Mouse (Mus musculus) megakaryocyte, adult 5-6 weeks (primary cell): ENCODE results near the gene Itgal. TPM values are rescaled to one million over a fixed set of nuclear protein-coding genes. Genes with fewer than 3 reads are reported as not detected.
A peak's percentile ranks its signal among the peaks of the same experiment; 100 is the strongest.
"Not testable (repeated sequence)": the region's sequence is repeated elsewhere in the genome, so short reads cannot be mapped to it uniquely, and the experiment has no call there.

Source experiments
- ATAC-seq: 2 replicates; pipeline ENCODE4 v1.8.0; 2016; ENCODE audit warnings: mild to moderate bottlenecking, inconsistent platforms; ENCODE audit not compliant: poor library complexity, severe bottlenecking
- total RNA-seq, 2 experiments: library from RNA; stranded (forward) in 1 of 2; stranded (reverse) in 1 of 2; fragments of 153-499, 151-499 nt in 1 of 2; fragments of 221-1000, 200-1000 nt in 1 of 2; gene quantifications; 2 replicates each; pipeline versions ENCODE4 v1.2.3 to v1.2.4; 2015 to 2017

Itgal gene
- total RNA-seq, 2 experiments from 2014 or later = 59.4 to 117 TPM

DNA sequence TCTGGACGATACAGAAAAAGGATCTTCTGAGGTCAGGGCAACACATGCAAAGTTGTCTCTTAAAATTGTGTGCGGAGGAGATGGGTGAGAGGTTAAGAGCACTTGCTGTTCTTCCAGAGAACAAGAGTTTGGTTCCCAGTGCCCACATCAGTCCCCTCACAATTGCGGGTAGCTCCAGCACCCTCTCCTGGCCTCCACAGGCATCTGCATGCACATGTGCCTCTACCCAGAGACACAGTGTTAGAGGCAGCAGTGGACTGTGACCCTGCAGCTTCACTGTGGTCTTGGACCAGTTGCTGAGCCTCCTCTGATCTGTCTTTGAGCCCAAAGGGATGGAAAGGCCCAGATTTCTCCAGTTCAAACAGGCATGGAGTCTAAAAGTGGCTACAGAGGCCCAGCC is 75.8 kb downstream of the Itgal start:
- not testable (repeated sequence) for ATAC-seq

DNA sequence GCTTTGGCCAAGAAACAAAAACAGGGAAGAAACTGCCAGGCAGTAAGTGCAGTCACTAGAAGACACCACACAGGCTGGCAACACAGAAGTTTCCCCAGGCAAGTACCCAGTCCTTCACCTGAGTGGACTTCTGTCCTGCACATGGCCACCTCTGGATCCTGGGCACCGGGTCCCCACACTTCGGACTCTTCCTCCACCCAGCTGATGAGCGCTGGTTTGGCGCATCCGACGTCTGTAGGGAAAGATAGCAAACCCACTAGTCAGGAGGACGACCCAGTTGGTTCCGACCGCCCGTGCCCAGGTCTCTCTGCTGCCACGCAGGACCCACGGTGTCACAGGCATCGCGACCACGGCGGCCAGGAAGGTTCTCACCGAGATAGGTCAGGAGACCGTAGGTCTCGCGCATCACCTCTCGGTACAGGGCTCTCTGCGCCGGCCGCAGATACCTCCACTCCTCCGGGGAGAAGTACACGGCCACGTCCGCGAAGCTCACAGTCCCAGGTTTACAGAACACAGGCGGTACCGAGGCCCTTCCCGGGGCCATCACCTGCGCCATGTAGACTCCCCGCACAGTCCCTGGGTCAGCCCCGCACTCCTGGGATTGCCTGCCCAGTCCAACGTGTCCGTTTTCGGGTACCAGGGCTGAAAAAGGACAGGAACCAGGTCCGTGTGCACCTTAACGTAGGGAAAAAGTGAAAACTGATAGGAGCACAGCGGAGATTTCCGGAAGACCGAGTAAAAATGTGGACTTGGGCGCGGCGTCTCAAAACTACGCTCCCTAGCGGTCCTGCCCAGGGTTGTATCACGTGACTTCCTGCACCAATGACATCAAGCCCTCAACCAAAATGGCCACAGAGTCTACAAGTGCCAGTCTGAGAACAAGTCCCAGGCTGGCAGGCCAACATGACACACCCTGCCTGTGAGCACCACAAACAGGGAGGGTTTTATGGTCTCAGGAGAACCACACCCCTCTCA is 79.5 kb downstream of the Itgal start, which contains the start of gene Zfp747:
TSS of gene Zfp747 (minus strand) at position 780 of the 975 bp plus-strand sequence.
- ATAC-seq = peak; percentile 96

- no peak for ATAC-seq
Measured at GRCm38 (mm10) chr7:127378310-127378921, 82.4 kb downstream of the Itgal start.

Other genes with a start within 250 kb of the Itgal start
- 0.96 TPM in 1 of 2 replicates, not detected in the other for gene Zg16, start 208.9 kb upstream of the Itgal start, total RNA-seq (2015)
- not detected in 2 replicates for gene Zg16, start 208.9 kb upstream of the Itgal start, total RNA-seq (2017)
- 65.9 and 71.1 TPM in 2 replicates for gene AI467606, start 204.9 kb upstream of the Itgal start, total RNA-seq (2015)
- gene AI467606, start 204.9 kb upstream of the Itgal start, total RNA-seq (2017) = 46.6 and 49.2 TPM in 2 replicates
- gene Qprt, start 174.0 kb upstream of the Itgal start, total RNA-seq (2015) = 2.0 and 3.3 TPM in 2 replicates
- 1.1 and 2.8 TPM in 2 replicates for gene Qprt, start 174.0 kb upstream of the Itgal start, total RNA-seq (2017)
- 74.6 and 82.8 TPM in 2 replicates for gene Spn, start 158.4 kb upstream of the Itgal start, total RNA-seq (2015)
- 241 and 246 TPM in 2 replicates for gene Spn, start 158.4 kb upstream of the Itgal start, total RNA-seq (2017)
- 16.1 and 19.0 TPM in 2 replicates for gene Cd2bp2, start 100.2 kb upstream of the Itgal start, total RNA-seq (2015)
- 51.8 and 57.5 TPM in 2 replicates for gene Cd2bp2, start 100.2 kb upstream of the Itgal start, total RNA-seq (2017)
- gene Tbc1d10b, start 87.8 kb upstream of the Itgal start, total RNA-seq (2015) = 27.0 and 27.4 TPM in 2 replicates
- gene Tbc1d10b, start 87.8 kb upstream of the Itgal start, total RNA-seq (2017) = 59.8 and 74.2 TPM in 2 replicates
- gene Mylpf, start 87.4 kb upstream of the Itgal start, total RNA-seq (2015) = 5.0 and 6.0 TPM in 2 replicates
- 2.3 and 3.3 TPM in 2 replicates for gene Mylpf, start 87.4 kb upstream of the Itgal start, total RNA-seq (2017)
- gene Zfp553, start 63.2 kb upstream of the Itgal start, total RNA-seq (2015) = 2.9 and 3.1 TPM in 2 replicates
- gene Zfp553, start 63.2 kb upstream of the Itgal start, total RNA-seq (2017) = 5.9 and 9.7 TPM in 2 replicates
- 36.2 and 36.8 TPM in 2 replicates for gene Sept1, start 63.1 kb upstream of the Itgal start, total RNA-seq (2015)
- 31.2 and 42.7 TPM in 2 replicates for gene Sept1, start 63.1 kb upstream of the Itgal start, total RNA-seq (2017)
- 0.96 and 1.8 TPM in 2 replicates for gene Zfp771, start 52.0 kb upstream of the Itgal start, total RNA-seq (2015)
- 0.28 and 0.73 TPM in 2 replicates for gene Zfp771, start 52.0 kb upstream of the Itgal start, total RNA-seq (2017)
- 32.1 and 45.3 TPM in 2 replicates for gene Dctpp1, start 35.6 kb upstream of the Itgal start, total RNA-seq (2015)
- gene Dctpp1, start 35.6 kb upstream of the Itgal start, total RNA-seq (2017) = 23.3 and 31.0 TPM in 2 replicates
- 55.5 and 61.6 TPM in 2 replicates for gene Sephs2, start 22.2 kb upstream of the Itgal start, total RNA-seq (2015)
- gene Sephs2, start 22.2 kb upstream of the Itgal start, total RNA-seq (2017) = 130 and 138 TPM in 2 replicates
- gene Zfp768, start 49.3 kb downstream of the Itgal start, total RNA-seq (2015) = 2.0 and 2.4 TPM in 2 replicates
- gene Zfp768, start 49.3 kb downstream of the Itgal start, total RNA-seq (2017) = 3.9 and 4.6 TPM in 2 replicates
- gene Zfp747, start 79.8 kb downstream of the Itgal start, total RNA-seq (2015) = 3.2 and 6.1 TPM in 2 replicates
- gene Zfp747, start 79.8 kb downstream of the Itgal start, total RNA-seq (2017) = 7.6 and 17.8 TPM in 2 replicates
- 1.8 TPM in 2 replicates for gene 9130019O22Rik, start 90.9 kb downstream of the Itgal start, total RNA-seq (2015)
- gene 9130019O22Rik, start 90.9 kb downstream of the Itgal start, total RNA-seq (2017) = 5.0 TPM in 2 replicates
- 0.36 and 0.40 TPM in 2 replicates for gene E430018J23Rik, start 97.4 kb downstream of the Itgal start, total RNA-seq (2015)
- 1.7 and 2.8 TPM in 2 replicates for gene E430018J23Rik, start 97.4 kb downstream of the Itgal start, total RNA-seq (2017)
- gene Zfp764, start 110.6 kb downstream of the Itgal start, total RNA-seq (2015) = 8.5 and 10.5 TPM in 2 replicates
- gene Zfp764, start 110.6 kb downstream of the Itgal start, total RNA-seq (2017) = 9.1 and 9.5 TPM in 2 replicates
- gene Zfp688, start 125.8 kb downstream of the Itgal start, total RNA-seq (2015) = 17.1 and 17.3 TPM in 2 replicates
- gene Zfp688, start 125.8 kb downstream of the Itgal start, total RNA-seq (2017) = 7.9 and 14.0 TPM in 2 replicates
- gene Zfp689, start 152.9 kb downstream of the Itgal start, total RNA-seq (2015) = 1.2 and 1.6 TPM in 2 replicates
- 1.4 and 1.8 TPM in 2 replicates for gene Zfp689, start 152.9 kb downstream of the Itgal start, total RNA-seq (2017)
- 113 and 114 TPM in 2 replicates for gene Prr14, start 163.4 kb downstream of the Itgal start, total RNA-seq (2015)
- gene Prr14, start 163.4 kb downstream of the Itgal start, total RNA-seq (2017) = 37.0 and 46.2 TPM in 2 replicates
- gene Fbrs, start 182.9 kb downstream of the Itgal start, total RNA-seq (2015) = 115 and 138 TPM in 2 replicates
- gene Fbrs, start 182.9 kb downstream of the Itgal start, total RNA-seq (2017) = 28.1 and 38.1 TPM in 2 replicates
- gene Srcap, start 215.7 kb downstream of the Itgal start, total RNA-seq (2015) = 53.0 and 57.0 TPM in 2 replicates
- 15.8 and 21.1 TPM in 2 replicates for gene Srcap, start 215.7 kb downstream of the Itgal start, total RNA-seq (2017)
- 14.8 and 16.7 TPM in 2 replicates for gene Gm42715, start 223.3 kb downstream of the Itgal start, total RNA-seq (2015)
- gene Gm42715, start 223.3 kb downstream of the Itgal start, total RNA-seq (2017) = 5.4 and 8.3 TPM in 2 replicates